In genomic region chr10:19904077-19904820, GRCm38 (mm10) we compare ENCODE assay signal across 14 mouse cellular contexts. TPM values are rescaled to one million over a fixed set of nuclear protein-coding genes. Genes with fewer than 3 reads are reported as not detected.
DNase-seq lines count a peak whose midpoint lies in the region; ATAC-seq and TF ChIP-seq lines count a peak whose summit lies in the region.
"Had no signal": no experiment of that assay in that cellular context is flagged by ENCODE, and none has a peak within 500 bp of the region (broad histone marks: within the 10 kb centered on the region; RNA-seq: fewer than 3 reads in every experiment).

No protein-coding gene starts in this region.

- no peaks in the 10 kb centered on the region for H3K27me3 ChIP-seq in heart, embryonic 11.5 days (ENCODE audit: control insufficient read depth, insufficient read depth, low read length)
- H3K27me3 ChIP-seq: embryonic facial prominence, embryonic 15.5 days; liver, embryonic 15.5 days; stomach, embryonic 15.5 days had no signal

- H3K4me2 ChIP-seq in heart, embryonic 11.5 days = no peak overlapping the region
- H3K4me2 ChIP-seq: embryonic facial prominence, embryonic 15.5 days; liver, embryonic 15.5 days; stomach, embryonic 15.5 days had no signal

- no peaks in the 10 kb centered on the region for H3K4me1 ChIP-seq in heart, embryonic 11.5 days (ENCODE audit: control insufficient read depth, insufficient read depth, low read length)
- H3K4me1 ChIP-seq: embryonic facial prominence, embryonic 15.5 days; stomach, embryonic 15.5 days had no signal

- whole genome bisulfite sequencing in heart, embryonic 11.5 days (ENCODE audit: insufficient replicate concordance) = 81% methylated on average over 13 of the region's 13 CpGs

- DNase-seq in ES-CJ7 (ENCODE audit: low read depth, low spot score) (peak; percentile 14), R1 (ENCODE audit: low read depth, low spot score) (peak; percentile 28)
- DNase-seq in left cerebral cortex, adult 2 months (ENCODE audit: extremely low spot score in 1 of 2, low spot score in 2 of 2) = peak; percentile 65 to 66
- DNase-seq in urinary bladder, postnatal 10 days (ENCODE audit: low spot score) = no peak
- no peak for DNase-seq in gastrocnemius, postnatal 4 days (ENCODE audit: low spot score in 2 of 2)
- DNase-seq in lung, postnatal 10 days = no peak
- DNase-seq: kidney, postnatal 14 days had no signal

- no peak overlapping the region for H3K4me3 ChIP-seq in left cerebral cortex, adult 2 months
- H3K4me3 ChIP-seq in heart, embryonic 11.5 days (ENCODE audit: low read depth, low read length) = no peak overlapping the region
- H3K4me3 ChIP-seq: embryonic facial prominence, embryonic 15.5 days; liver, embryonic 15.5 days; stomach, embryonic 15.5 days had no signal

- H3K27ac ChIP-seq in left cerebral cortex, adult 2 months = peak overlapping the region; percentile 48; the same call in 1 of the 2 replicates
- H3K27ac ChIP-seq in heart, embryonic 11.5 days (ENCODE audit: low read depth, low read length) = no peak overlapping the region
- H3K27ac ChIP-seq: embryonic facial prominence, embryonic 15.5 days; liver, embryonic 15.5 days; stomach, embryonic 15.5 days had no signal

- H3K36me3 ChIP-seq in heart, embryonic 11.5 days (ENCODE audit: control insufficient read depth, insufficient read depth, low read length) = no peaks in the 10 kb centered on the region
- H3K36me3 ChIP-seq: stomach, embryonic 15.5 days had no signal

- no peak overlapping the region for H3K9ac ChIP-seq in heart, embryonic 11.5 days (ENCODE audit: low read depth, low read length)
- H3K9ac ChIP-seq: embryonic facial prominence, embryonic 15.5 days; liver, embryonic 15.5 days; stomach, embryonic 15.5 days had no signal

- peak; percentile 86 for ATAC-seq in frontal cortex, adult (ENCODE audit: low TSS enrichment)
- no peak for ATAC-seq in heart, embryonic 11.5 days (replicated peaks; ENCODE audit: insufficient number of reproducible peaks, low FRiP score, low TSS enrichment)
- ATAC-seq: inflammation-experienced regulatory T-cells, adult 6 months had no signal

- peak; percentile 7 for TF ChIP-seq CTCF in left cerebral cortex, adult 2 months (IDR thresholded peaks at IDR 0.05)

- intact Hi-C loops in left cerebral cortex, adult 2 months (cut with DNase I) = loop anchor here (10.0 kb wide), 1 partner anchor 309 kb away; the partner anchor contains the start of gene Ifngr1

- H3K9me3 ChIP-seq in heart, embryonic 11.5 days (replicated peaks; ENCODE audit: control insufficient read depth, low read length) = no peaks in the 10 kb centered on the region
- H3K9me3 ChIP-seq: embryonic facial prominence, embryonic 15.5 days; liver, embryonic 15.5 days; stomach, embryonic 15.5 days had no signal

RNA-seq across cellular contexts. Expression of gene Pex7, which starts 3.2 kb away (rescaled TPM):
- total RNA-seq in left cerebral cortex, adult 2 months (2021) = 10 to 100 TPM; 21.9 to 25.6 TPM
- total RNA-seq in gastrocnemius, postnatal 4 days (2021) = 10 to 100 TPM; 11.5 to 12.1 TPM
- 36.5 and 38.4 TPM in 2 replicates for polyA plus RNA-seq in heart, embryonic 11.5 days (2014; fragmentation: Nextera tagmentation; extraction: Ambion mirVana)

RNA-seq across cellular contexts. Expression of gene Map3k5, which starts 30.0 kb away (rescaled TPM):
- 10 to 100 TPM; 48.4 to 52.7 TPM for total RNA-seq in left cerebral cortex, adult 2 months (2021)
- total RNA-seq in gastrocnemius, postnatal 4 days (2021) = 1 to 10 TPM; 4.9 to 9.5 TPM
- 3.2 and 4.2 TPM in 2 replicates for polyA plus RNA-seq in heart, embryonic 11.5 days (2014; fragmentation: Nextera tagmentation; extraction: Ambion mirVana)

RNA-seq across cellular contexts. Expression of gene Slc35d3, which starts 53.0 kb away (rescaled TPM):
- total RNA-seq in left cerebral cortex, adult 2 months (2021) = 1 to 10 TPM in 1 of 2 experiments, under 1 TPM in 1; 0.93 to 3.1 TPM
- total RNA-seq in gastrocnemius, postnatal 4 days (2021) = under 1 TPM in 1 of 2 experiments, not detected in 1; 0.10 TPM
- 2.1 and 2.5 TPM in 2 replicates for polyA plus RNA-seq in heart, embryonic 11.5 days (2014; fragmentation: Nextera tagmentation; extraction: Ambion mirVana)
- total RNA-seq: gastrocnemius, adult 8-10 months had no signal
- polyA plus RNA-seq: inflammation-experienced regulatory T-cells, adult 6 months had no signal

Comparison
In these comparisons a context has a peak if more than half of its experiments do, and no peak if none do; other contexts are left out.
1. DNase-seq: peak in ES-CJ7 (single experiment), R1 (single experiment) and left cerebral cortex, adult 2 months (2 of 2); none in urinary bladder, postnatal 10 days (single experiment), gastrocnemius, postnatal 4 days (0 of 2) and lung, postnatal 10 days (single experiment).
2. RNA of gene Map3k5, which starts 30.0 kb away (total RNA-seq): 48.4 to 52.7 TPM in left cerebral cortex, adult 2 months; 4.9 to 9.5 TPM in gastrocnemius, postnatal 4 days; every median in the first group is over 4 times any median in the second.